Mouse (Mus musculus) kidney, adult 2 months (tissue): Measurements from ENCODE around the gene 3110021N24Rik.

Experiments used
- CTCF ChIP-seq: fragments of 200-500 bp; conservative IDR thresholded peaks from 2 replicates; pipeline ENCODE4 v1.5.1; 2011; ENCODE audit warnings: low read depth, mild to moderate bottlenecking, control low read depth, low read length, moderate library complexity, mixed read lengths; ENCODE audit not compliant: insufficient read depth, insufficient read length
- POLR2A ChIP-seq: fragments of 200-500 bp; IDR thresholded peaks from one replicate; pipeline ENCODE4 v1.6.1; 2011; ENCODE audit warnings: low read depth, low read length, control low read depth

- no peak for TF ChIP-seq POLR2A
- TF ChIP-seq CTCF, result no peak
These were observed 11.0 kb downstream of the 3110021N24Rik start for GRCm38 (mm10) chr4:108730450-108730849.
